Mouse (Mus musculus) midbrain, postnatal 0 days (tissue): ENCODE data around the gene Samd14. TPM values are rescaled to one million over a fixed set of nuclear protein-coding genes. Genes with fewer than 3 reads are reported as not detected.

ENCODE experiments used
- ATAC-seq: fragments of 200-750 bp; cut with Nextera tagmentation; 2 replicates; pipeline ENCODE4 v1.8.0; 2017; ENCODE audit warnings: moderate number of reproducible peaks, mild to moderate bottlenecking, moderate TSS enrichment, moderate library complexity; ENCODE audit not compliant: low FRiP score
- DNase-seq: peaks from one replicate; pipeline ENCODE4 v3.0.0-alpha.2; 2015; ENCODE audit warnings: low spot score
- H3K27ac ChIP-seq: fragments of 300-500 bp; sonication (generic); 2 replicates; pipeline ENCODE4 v1.5.1; 2014; ENCODE audit warnings: low read depth, mild to moderate bottlenecking, low read length, mixed read lengths
- H3K27me3 ChIP-seq: fragments of 300-500 bp; sonication (generic); 2 replicates; pipeline ENCODE4 v1.6.1; 2014; ENCODE audit warnings: low read length, control low read depth, mixed read lengths; ENCODE audit not compliant: insufficient read depth
- H3K36me3 ChIP-seq: fragments of 300-500 bp; sonication (generic); 2 replicates; pipeline ENCODE4 v1.6.1; 2014; ENCODE audit warnings: low read length, control low read depth, mixed read lengths; ENCODE audit not compliant: insufficient read depth
- H3K4me1 ChIP-seq: fragments of 300-500 bp; sonication (generic); 2 replicates; pipeline ENCODE4 v1.6.1; 2014; ENCODE audit warnings: mild to moderate bottlenecking, control low read depth, antibody characterized with exemption, low read length, mixed read lengths; ENCODE audit not compliant: insufficient read depth
- H3K4me2 ChIP-seq: fragments of 300-500 bp; sonication (generic); 2 replicates; pipeline ENCODE4 v1.6.1; 2014; ENCODE audit warnings: low read depth, mild to moderate bottlenecking, low read length, mixed read lengths; ENCODE audit not compliant: poor library complexity, severe bottlenecking
- H3K4me3 ChIP-seq: fragments of 300-500 bp; sonication (generic); 2 replicates; pipeline ENCODE4 v1.5.1; 2014; ENCODE audit warnings: low read depth, mild to moderate bottlenecking, low read length, moderate library complexity
- H3K9ac ChIP-seq: fragments of 300-500 bp; sonication (generic); replicated peaks from 2 replicates; pipeline ENCODE4 v1.6.1; 2014; ENCODE audit warnings: mild to moderate bottlenecking, low read length, moderate library complexity, mixed read lengths; ENCODE audit not compliant: poor library complexity, severe bottlenecking
- H3K9me3 ChIP-seq: fragments of 300-500 bp; sonication (generic); 2 replicates; pipeline ENCODE4 v1.6.1; 2016; ENCODE audit warnings: low read length, control low read depth
- CTCF ChIP-seq: IDR thresholded peaks from 2 replicates; pipeline ENCODE4 v1.5.1; 2016; ENCODE audit warnings: antibody characterized with exemption, mild to moderate bottlenecking
- WGBS: fragments of 180-500 bp; shearing (Covaris S2); extraction: QIAGEN DNeasy Blood & Tissue Kit; methylation state at CpG from one replicate; pipeline ENCODE4 v1.1.7; 2014; 5-methylcytosine and 5-hydroxymethylcytosine counted together
- polyA plus RNA-seq: library from polyadenylated mRNA; unstranded; fragments of >200 nt; fragmentation: Nextera tagmentation; extraction: Ambion mirVana; gene quantifications from 2 replicates; pipeline ENCODE4 v1.2.1, GENCODE M21; 2015
- total RNA-seq: library from RNA; depleted of rRNA; stranded (reverse); fragments of >200 nt; gene quantifications from 2 replicates; pipeline ENCODE4 v1.2.3, GENCODE M21; 2014

Gene Samd14
- total and polyA plus RNA-seq, 2 experiments from 2014 or later = 158 to 243 TPM

DNA sequence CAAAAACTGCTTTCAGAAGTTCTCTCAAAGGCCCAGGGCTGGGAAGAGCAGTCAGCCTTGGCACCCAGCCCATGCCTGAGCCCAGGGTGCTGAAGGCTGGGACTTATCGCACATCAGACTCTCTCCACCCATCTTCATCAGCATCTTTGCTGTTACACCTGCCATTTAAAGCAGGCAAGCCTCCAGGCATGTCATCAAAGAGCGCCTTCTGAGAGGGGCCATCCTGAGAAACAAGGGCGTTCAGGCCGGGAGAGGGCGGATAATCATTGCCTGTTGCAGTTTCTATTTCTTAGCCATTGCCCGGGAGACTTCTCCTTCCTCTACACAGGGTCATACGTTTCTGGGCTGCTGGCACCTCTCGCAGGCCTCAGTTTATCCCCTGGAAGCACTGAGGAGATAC is 21.8 kb upstream of the Samd14 start:
- Histone ChIP-seq H3K27ac (no peak overlapping the region), H3K4me2 (no peak overlapping the region), H3K9ac (no peak overlapping the region), H3K27me3 (no peaks in the 10 kb centered on the region), H3K36me3 (no peaks in the 10 kb centered on the region), H3K4me3 (no peak overlapping the region), H3K4me1 (peaks cover 17% of the 10 kb centered on the region), H3K9me3 (no peaks in the 10 kb centered on the region)
- no peak for TF ChIP-seq CTCF
- DNase-seq (no peak), ATAC-seq (no peak)
- WGBS = 81% methylated on average over 8 of the region's 8 CpGs

DNA sequence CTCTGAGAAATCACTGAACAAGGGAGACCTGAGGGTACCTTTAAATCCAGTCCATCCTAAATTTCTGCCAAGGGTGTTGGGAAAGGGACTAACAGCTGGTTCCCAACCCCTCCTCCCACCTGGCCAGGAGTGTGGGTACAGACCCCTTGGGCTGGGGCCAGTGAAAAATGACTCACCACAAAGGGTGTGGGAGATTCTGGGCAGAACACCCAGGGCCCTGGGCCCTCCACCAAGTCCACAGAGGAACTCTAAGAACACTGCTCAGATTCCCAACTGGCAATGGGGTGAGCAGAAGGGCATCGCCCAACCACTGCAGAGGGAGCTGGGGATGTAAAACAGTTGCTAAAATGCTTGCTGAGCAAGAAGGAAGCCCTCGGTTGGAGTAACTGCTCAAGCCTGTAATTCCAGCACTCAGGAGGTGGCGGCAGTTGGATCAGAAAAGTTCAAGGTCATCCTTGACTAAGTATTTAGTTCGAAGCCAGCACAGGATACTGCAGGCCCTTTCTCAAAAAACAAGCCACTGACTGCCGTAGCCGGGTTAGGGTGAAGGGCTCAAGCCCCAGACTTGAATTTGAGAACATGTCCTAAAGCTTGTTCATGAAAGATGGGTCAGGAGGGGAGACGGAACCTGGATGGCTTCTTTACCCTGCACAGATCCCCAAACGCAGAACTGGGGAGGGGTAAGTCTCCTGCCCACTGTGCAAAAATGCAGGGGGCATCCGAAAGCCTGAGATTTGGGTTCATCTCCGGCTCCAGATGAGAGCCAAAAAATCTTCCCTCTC is 20.7 kb upstream of the Samd14 start:
- H3K4me3 ChIP-seq = peak overlapping the region; percentile 94
- 18% methylated on average over 10 of the region's 10 CpGs for WGBS
- DNase-seq = no peak

DNA sequence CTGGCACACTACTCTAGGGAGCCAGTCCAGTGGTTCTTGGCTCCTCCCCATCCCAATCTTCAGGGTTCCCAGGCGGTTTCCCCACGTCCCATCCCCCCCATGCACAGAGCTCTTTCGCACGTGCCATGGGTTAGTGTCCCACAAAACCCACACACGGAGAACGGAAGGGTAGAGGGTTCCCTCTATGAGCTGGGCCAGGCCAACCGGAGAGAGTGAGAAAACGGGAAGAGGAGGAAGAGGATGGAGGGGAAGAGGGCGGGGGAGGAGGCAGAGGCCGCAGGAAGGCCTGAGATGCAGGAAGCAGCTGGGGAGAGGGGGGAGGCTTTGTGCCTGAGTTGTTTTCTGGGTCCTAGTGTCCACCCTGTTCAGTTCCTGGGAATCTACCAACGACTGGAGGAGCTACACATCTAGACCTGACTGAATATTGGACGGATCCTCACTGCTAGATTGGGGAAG is 20.1 kb upstream of the Samd14 start:
- WGBS = under 1% methylated on average over 11 of the region's 12 CpGs
- peak overlapping the region; percentile 94 for H3K4me3 ChIP-seq
- ATAC-seq = peak; percentile 58
- peak overlapping the region; percentile 93 for H3K27ac ChIP-seq
- H3K4me1 ChIP-seq = peaks cover 29% of the 10 kb centered on the region
- no peaks in the 10 kb centered on the region for H3K27me3 ChIP-seq
- TF ChIP-seq CTCF = peak; percentile 3; the same call in 1 of the 2 replicates
- H3K36me3 ChIP-seq = no peaks in the 10 kb centered on the region
- DNase-seq = peak; percentile 95
- H3K4me2 ChIP-seq = peak overlapping the region; percentile 98
- no peaks in the 10 kb centered on the region for H3K9me3 ChIP-seq
- H3K9ac ChIP-seq = peak overlapping the region; percentile 73

More for the DNA sequence above, 20.7 kb upstream of the Samd14 start:
- Histone ChIP-seq H3K9ac (peak overlapping the region; percentile 73), H3K27me3 (no peaks in the 10 kb centered on the region), H3K36me3 (no peaks in the 10 kb centered on the region), H3K4me2 (peak overlapping the region; percentile 98), H3K4me1 (peaks cover 24% of the 10 kb centered on the region), H3K27ac (peak overlapping the region; percentile 93), H3K9me3 (no peaks in the 10 kb centered on the region)
- TF ChIP-seq CTCF = no peak
- ATAC-seq = no peak

DNA sequence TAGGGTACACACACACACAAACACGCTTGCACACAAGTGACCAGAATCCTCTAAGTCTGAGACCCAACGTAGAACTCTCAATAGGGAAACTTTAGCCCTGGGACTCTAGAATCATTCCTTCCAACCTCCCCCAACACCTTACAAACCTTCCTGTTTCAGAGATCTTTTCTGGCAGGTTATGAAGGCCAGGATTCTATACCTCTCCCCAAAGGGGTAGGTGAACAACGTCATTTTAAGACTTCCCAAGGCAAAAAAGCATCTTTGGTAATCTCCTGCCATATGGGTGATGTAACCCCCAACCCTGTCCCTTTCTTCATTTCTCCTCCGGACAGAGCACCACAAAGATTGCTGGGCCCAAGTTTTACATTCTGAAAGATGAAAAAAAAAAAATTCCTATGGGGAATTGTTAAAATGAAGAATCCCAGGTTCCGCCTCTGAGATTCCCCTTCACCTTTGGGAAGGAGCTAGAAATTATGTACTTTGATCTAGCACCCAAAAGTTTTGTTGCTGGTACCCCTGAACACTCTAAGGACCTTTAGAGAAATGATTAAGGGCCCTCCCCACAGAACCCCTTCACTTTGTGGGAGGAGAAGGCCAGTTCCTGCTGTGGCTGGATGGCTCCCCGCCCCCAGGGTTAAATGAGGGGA is 19.5 kb upstream of the Samd14 start:
- ATAC-seq (no peak), DNase-seq (no peak)
- 40% methylated on average over 6 of the region's 6 CpGs for WGBS
- H3K27me3 ChIP-seq = no peaks in the 10 kb centered on the region
- H3K4me2 ChIP-seq = peak overlapping the region; percentile 98
- peak overlapping the region; percentile 94 for H3K4me3 ChIP-seq
- TF ChIP-seq CTCF = no peak
- peak overlapping the region; percentile 93 for H3K27ac ChIP-seq
- H3K9ac ChIP-seq = peak overlapping the region; percentile 91
- H3K9me3 ChIP-seq = no peaks in the 10 kb centered on the region
- no peaks in the 10 kb centered on the region for H3K36me3 ChIP-seq
- H3K4me1 ChIP-seq = peaks cover 36% of the 10 kb centered on the region

DNA sequence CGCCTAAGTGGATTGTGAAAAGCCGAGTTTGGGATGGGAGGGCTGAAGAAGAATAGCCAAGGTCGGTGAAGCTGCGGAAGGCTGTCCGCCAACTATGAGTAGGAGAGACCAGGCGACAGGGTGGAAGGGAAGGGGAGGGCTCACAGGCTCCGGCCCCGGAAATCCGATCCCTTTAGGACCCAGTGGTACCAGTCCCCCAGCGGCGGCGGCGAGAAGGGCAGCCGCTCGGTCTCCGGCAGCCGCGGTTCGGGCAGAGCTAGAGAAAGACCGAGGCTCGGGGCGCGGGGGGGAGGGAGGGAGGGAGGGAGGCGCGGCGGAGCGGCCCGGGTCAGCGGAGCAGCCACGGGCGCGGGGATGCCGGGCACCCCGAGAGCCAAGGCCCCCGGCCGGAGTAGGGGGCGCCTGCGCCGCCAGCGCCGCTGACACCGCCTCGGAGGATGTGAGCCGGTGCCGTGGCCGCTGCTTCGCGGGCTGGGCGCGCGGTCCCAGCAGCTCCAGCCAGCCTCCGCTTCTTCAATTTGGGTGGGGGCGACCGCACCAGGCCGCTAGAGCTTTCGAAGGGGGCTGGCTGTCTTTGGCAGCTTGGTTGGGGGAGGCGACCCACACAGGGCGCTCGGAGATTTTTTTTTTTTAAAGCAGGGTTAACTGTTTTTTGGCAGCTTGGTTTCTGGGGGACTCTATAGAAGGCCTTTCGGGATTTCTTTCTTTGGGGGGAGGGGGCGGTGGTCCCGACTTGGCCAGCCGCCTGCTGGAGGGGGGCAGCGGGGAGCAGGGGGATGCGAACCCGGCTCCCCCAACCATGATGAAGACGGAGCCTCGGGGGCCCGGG is 18.7 kb upstream of the Samd14 start, which contains the start of gene Ppp1r9b:
Ppp1r9b (plus strand) TSS at position 287 of the 829 bp plus-strand sequence.
- peak within 1 kb of the TSS; percentile 98 for H3K4me2 ChIP-seq
- peak; percentile 94 for DNase-seq
- peaks cover 42% of the 10 kb centered on the region for H3K4me1 ChIP-seq
- peak; percentile 72 for TF ChIP-seq CTCF
- under 1% methylated on average over 61 of the region's 69 CpGs for WGBS
- peak within 1 kb of the TSS; percentile 91 for H3K9ac ChIP-seq
- H3K4me3 ChIP-seq = peak within 1 kb of the TSS; percentile 94
- H3K27me3 ChIP-seq = no peaks in the 10 kb centered on the region
- no peaks in the 10 kb centered on the region; the same call in 1 of the 2 replicates for H3K36me3 ChIP-seq
- no peaks in the 10 kb centered on the region for H3K9me3 ChIP-seq
- peak; percentile 81 for ATAC-seq
- H3K27ac ChIP-seq = peak within 1 kb of the TSS; percentile 93
